Mouse (Mus musculus) embryonic facial prominence, embryonic 14.5 days (tissue): Measurements from ENCODE around the gene Gpc5. TPM values are rescaled to one million over a fixed set of nuclear protein-coding genes. Genes with fewer than 3 reads are reported as not detected.

ENCODE experiments used
- ATAC-seq: fragments of 200-750 bp; cut with Nextera tagmentation; 2 replicates; pipeline ENCODE4 v1.8.0; 2017; ENCODE audit warnings: low read depth, moderate number of reproducible peaks, moderate TSS enrichment
- DNase-seq: peaks from one replicate; pipeline ENCODE4 v3.0.0-alpha.2; 2015; ENCODE audit warnings: low spot score
- H3K27ac ChIP-seq: fragments of 300-500 bp; sonication (generic); replicated peaks from 2 replicates; pipeline ENCODE4 v1.5.1; 2014; ENCODE audit warnings: low read depth, mild to moderate bottlenecking, low read length, moderate library complexity
- H3K27me3 ChIP-seq: fragments of 300-500 bp; sonication (generic); replicated peaks from 2 replicates; pipeline ENCODE4 v1.6.1; 2014; ENCODE audit warnings: low read length; ENCODE audit not compliant: control insufficient read depth, insufficient read depth
- H3K36me3 ChIP-seq: fragments of 300-500 bp; sonication (generic); 2 replicates; pipeline ENCODE4 v1.6.1; 2014; ENCODE audit warnings: low read length, mixed read lengths; ENCODE audit not compliant: control insufficient read depth, insufficient read depth
- H3K4me1 ChIP-seq: fragments of 300-500 bp; sonication (generic); 2 replicates; pipeline ENCODE4 v1.6.1; 2014; ENCODE audit warnings: antibody characterized with exemption, low read length; ENCODE audit not compliant: control insufficient read depth, insufficient read depth
- H3K4me2 ChIP-seq: fragments of 300-500 bp; sonication (generic); 2 replicates; pipeline ENCODE4 v1.6.1; 2014; ENCODE audit warnings: low read depth, mild to moderate bottlenecking, low read length, moderate library complexity, mixed read lengths
- H3K4me3 ChIP-seq: fragments of 300-500 bp; sonication (generic); 2 replicates; pipeline ENCODE4 v1.5.1; 2014; ENCODE audit warnings: low read depth, mild to moderate bottlenecking, low read length
- H3K9ac ChIP-seq: fragments of 300-500 bp; sonication (generic); 2 replicates; pipeline ENCODE4 v1.6.1; 2014; ENCODE audit warnings: low read depth, mild to moderate bottlenecking, low read length, moderate library complexity, mixed read lengths
- H3K9me3 ChIP-seq: fragments of 300-500 bp; sonication (generic); 2 replicates; pipeline ENCODE4 v1.6.1; 2016; ENCODE audit warnings: low read length; ENCODE audit not compliant: control insufficient read depth
- WGBS: fragments of 180-500 bp; shearing (Covaris S2); extraction: QIAGEN DNeasy Blood & Tissue Kit; methylation state at CpG from one replicate; pipeline ENCODE4 v1.1.7; 2014; 5-methylcytosine and 5-hydroxymethylcytosine counted together
- microRNA counts: library from miRNA; unstranded; fragments of <30 nt; microRNA quantifications from one replicate; lab custom pipeline; 2017
- microRNA-seq: library from miRNA; unstranded; fragments of <30 nt; microRNA quantifications from one replicate; pipeline ENCODE4, GENCODE M21; 2016; ENCODE audit warnings: borderline number of aligned reads
- polyA plus RNA-seq: library from polyadenylated mRNA; unstranded; fragments of >200 nt; fragmentation: Nextera tagmentation; extraction: Ambion mirVana; gene quantifications from 2 replicates; pipeline ENCODE4 v1.2.1, GENCODE M21; 2014

The Gpc5 gene
- polyA plus RNA-seq, 1 experiment from 2014 or later, result 0.31 TPM

- H3K9me3 ChIP-seq, result no peaks in the 10 kb centered on the region
- H3K27me3 ChIP-seq, result no peaks in the 10 kb centered on the region
- no peak overlapping the region for H3K4me3 ChIP-seq
- H3K36me3 ChIP-seq, result no peaks in the 10 kb centered on the region
- H3K27ac ChIP-seq, result no peak overlapping the region
- 0 out of 2 replicates have a peak, but pooled peaks have one; percentile 15 for ATAC-seq
- H3K4me1 ChIP-seq, result no peaks in the 10 kb centered on the region
- H3K9ac ChIP-seq, result no peak overlapping the region
- DNase-seq, result peak; percentile 47
- WGBS, result 44% methylated on average over 1 of the region's 1 CpGs
- no peak overlapping the region for H3K4me2 ChIP-seq
These were observed 1468.0 kb downstream of the Gpc5 start for GRCm38 (mm10) chr14:116559990-116560389.

MicroRNAs within 50 kb of the gene (microRNA counts, 519-probe panel; counts per million panel counts)
- 2,267 counts per million, percentile 35 among the panel's probes with 10 or more counts for microRNA mmu-miR-18a (lab: Ali Mortazavi, UCI)
- 4,200 counts per million, percentile 95 among the panel's probes with 10 or more counts for microRNA mmu-miR-19a (lab: Ali Mortazavi, UCI)
- microRNA mmu-miR-19b (lab: Ali Mortazavi, UCI), result 3,635 counts per million, percentile 84 among the panel's probes with 10 or more counts
- 4,463 counts per million, percentile 97 among the panel's probes with 10 or more counts for microRNA mmu-miR-20a+mmu-miR-20b (lab: Ali Mortazavi, UCI)
- microRNA mmu-miR-92a (lab: Ali Mortazavi, UCI), result 19.3 counts per million

Small RNA genes within 50 kb of the gene (microRNA-seq; reads per million reads assigned to microRNA genes)
- gene Mir17 (11,255 reads per million, percentile 95 among the genes with 10 or more reads in this experiment), gene Mir18 (2,572 reads per million, percentile 84 among the genes with 10 or more reads in this experiment), gene Mir19a (29.7 reads per million, percentile 39 among the genes with 10 or more reads in this experiment), gene Mir19b-1 (8.1 reads per million, percentile 27 among the genes with 10 or more reads in this experiment), gene Mir20a (3,293 reads per million, percentile 86 among the genes with 10 or more reads in this experiment), gene Mir92-1 (1,608 reads per million, percentile 79 among the genes with 10 or more reads in this experiment)
